Mouse (Mus musculus): ENCODE data around the gene Spcs3.

DNA sequence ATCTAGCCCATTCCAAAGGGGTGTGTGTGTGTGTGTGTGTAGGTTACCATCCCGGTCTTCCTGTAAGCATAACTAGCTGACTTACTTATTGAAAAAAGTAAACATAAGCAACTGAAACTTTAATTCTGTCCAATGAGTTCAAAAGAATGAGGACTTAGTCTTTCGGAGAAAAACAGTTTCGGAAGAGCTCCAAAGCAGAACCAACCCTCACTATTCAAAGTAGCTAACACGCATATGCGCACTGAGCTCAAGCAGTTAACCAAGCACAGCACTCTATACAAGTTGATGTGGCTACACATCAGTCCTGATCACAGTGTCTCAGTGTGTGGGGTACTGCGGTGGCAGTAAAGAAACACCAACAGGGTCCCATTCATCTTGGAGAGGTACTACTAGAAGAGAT is 3.1 kb downstream of the Spcs3 start:
- no peak for TF ChIP-seq POLR2A (IDR thresholded peaks at IDR 0.05; ENCODE audit: borderline replicate concordance, control insufficient read depth, low read depth, low read length)
- TF ChIP-seq CTCF (IDR thresholded peaks at IDR 0.05; ENCODE audit: control insufficient read depth, insufficient read depth, low read length) = no peak

All from bone marrow, adult 2 months (tissue).